Mouse (Mus musculus) mouse embryonic stem cell (cell line): Measurements from ENCODE around the gene Actn4.
"Not testable (repeated sequence)": the region's sequence is repeated elsewhere in the genome, so short reads cannot be mapped to it uniquely, and the experiment has no call there.

ENCODE experiments used
- in situ Hi-C, 2 experiments: fragments of 300-500 bp; cut with MboI; formaldehyde crosslinking; loops; 1 replicate in 1 of 2; 3 replicates in 1 of 2; pipeline ENCODE4 v1.14.3; 2019 to 2020; ENCODE audit warnings: low sequenced_read_pairs in 2 of 2, low pct_unique_long_range_greater_than_20kb in 1 of 2, mixed read lengths in 1 of 2; ENCODE audit not compliant: unreplicated experiment in 1 of 2

Gene Actn4

DNA sequence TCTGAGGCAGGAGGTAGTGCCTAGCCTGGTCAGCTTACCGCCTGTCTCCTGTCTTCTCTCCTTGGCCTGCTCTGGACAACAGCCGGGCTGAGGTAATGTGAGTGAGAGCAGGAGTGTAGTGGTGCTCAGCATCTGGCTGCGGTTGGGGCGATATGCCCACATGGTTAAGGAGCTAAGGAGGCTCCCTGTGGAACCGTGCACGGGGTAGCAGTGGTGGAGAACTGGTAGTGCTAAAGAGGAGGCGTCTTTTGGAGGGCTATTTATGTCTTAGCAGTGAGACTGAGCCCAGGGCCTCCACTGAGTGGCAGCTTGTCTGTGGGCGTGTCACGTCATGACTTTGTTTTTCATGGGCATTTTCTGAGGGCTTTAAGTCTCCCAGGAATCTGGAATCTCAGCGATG, 58.4 kb downstream of the Actn4 start:
- in situ Hi-C loops: no loop called here

DNA sequence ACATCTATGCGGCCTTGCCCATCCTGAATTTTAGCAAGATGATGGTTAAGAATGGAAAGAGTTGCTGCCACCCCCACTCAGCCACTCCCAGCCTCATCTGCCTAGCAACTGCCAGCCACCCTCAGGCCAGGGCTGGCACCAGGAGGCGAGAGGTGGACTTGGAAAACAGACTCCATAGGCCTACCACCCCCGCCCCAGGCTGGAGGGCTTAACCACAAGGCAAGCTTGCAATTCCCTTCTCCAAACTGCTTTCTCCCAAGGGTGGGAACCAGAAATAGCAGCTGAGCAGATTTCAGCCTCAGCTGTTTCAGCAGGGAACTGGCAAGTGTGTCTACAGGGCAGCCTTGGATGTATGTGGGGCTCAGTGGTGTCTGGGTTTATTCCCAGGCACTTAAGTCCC, 59.3 kb downstream of the Actn4 start:
- in situ Hi-C loops: no loop called here

DNA sequence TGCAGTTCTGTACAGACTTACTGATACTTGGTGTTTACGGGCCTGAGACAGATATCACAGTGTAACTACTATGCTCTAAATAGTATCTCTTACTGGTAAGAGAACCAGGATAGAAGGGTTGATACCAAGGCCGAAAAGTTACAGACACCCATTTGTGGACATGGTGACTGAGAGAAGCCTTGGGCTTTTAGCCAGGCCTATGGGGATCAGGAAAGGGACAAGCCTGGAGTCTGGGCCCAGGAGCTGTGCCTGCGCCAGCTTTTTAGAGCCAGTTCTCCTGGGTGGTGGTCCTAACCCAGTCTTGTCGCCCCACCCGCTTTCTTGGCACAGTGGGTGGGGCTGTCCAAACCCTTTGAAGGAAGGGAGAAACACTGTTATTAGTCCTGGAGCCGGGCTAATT, 60.0 kb downstream of the Actn4 start:
- in situ Hi-C loops: no loop called here

DNA sequence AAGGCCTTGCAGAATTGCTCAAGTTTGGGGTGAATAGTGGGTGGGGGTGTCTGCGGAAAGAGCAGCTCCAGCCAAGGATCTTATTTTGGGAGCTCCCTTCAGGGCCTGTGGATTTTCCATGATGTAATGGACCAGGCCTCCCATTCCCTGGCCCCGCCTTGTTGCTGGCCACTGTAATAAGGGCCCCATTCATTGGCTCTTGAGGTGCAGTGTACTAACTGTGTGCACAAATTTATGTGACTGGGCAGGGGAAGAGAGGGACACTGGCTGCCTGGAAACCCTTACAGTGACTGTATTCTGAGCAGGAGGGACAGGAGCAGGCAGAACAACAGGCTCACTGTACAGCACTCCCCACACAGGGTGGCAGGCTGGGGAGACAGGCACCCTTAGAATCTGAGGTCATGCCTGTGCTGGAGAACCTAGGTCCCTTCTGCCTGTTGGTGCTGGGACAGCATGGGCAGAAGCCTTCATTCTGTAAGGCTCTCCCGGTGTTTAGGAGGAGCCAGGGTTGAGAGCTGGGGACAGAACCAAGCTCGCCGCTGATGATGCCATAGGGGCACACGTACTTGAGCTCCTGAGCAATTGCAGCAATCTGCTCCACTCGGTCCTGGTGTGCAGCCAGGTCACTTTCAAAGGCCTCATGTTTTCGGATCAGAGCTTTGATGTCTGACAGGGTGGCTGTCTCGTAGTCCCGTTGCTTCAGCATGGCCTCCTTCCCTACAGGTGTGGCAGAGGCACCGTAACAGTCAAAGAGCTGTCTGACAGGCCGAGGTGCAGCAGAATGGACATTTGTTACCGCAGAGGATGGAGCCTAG, 60.6 kb downstream of the Actn4 start:
- in situ Hi-C loops: no loop called here

DNA sequence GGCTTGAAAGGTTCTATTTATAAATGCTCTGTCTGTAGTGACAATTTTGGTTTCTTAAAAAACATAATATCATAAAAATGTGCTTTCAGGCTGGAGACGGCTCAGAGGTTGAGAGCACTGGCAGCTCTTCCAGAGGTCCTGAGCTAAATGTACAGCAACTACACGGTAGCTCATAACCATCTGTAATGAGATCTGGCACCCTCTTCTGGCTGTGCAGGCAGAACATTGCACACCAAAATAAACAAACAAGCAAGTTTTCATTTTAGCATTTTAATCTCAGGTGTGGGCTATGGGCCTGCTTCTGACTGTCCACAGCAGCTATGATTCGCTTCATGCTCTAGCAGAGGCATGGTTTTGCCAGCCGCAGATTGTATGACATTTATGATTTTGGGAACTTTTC, 62.2 kb downstream of the Actn4 start:
- in situ Hi-C loops: no loop called here

DNA sequence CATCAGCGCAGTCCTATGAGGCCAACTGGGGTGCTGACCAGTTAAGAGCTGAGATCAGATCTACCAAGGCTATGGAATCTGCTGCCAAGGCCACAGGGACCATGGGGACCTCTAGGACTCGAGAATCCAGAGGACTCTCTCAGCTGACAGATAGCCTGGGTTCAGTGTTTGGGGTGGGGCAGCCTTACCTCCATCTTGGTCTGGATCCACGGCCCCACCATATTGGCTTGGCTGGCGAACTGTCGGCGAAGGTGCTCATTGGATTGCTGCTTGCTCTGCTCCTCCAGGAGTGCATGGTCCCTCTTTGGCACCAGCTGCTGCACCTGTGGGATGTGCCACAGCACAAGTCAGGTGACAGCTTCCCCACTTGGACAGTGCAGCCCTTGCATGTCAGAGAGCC, 64.5 kb downstream of the Actn4 start:
- in situ Hi-C loops: no loop called here

DNA sequence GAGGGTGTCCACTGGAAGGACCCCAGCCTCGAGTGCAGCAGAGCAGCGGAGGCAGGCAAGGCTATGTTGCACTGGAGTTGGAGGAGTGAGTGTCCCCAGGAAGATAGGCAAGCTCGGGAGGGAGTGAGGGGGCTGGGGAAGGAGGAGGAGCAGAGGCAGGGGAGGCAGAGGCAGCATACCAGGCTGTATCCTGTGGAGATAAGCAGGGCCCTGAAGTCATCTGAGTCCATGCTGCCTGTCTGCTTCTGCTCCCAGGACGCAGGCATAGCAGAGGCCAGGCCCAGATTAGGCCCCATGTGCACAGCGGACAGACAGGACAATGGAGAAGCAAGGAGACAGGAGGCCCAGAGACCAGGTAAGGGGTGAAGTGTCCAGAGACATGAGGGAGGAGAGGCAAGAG, 67.2 kb downstream of the Actn4 start:
- in situ Hi-C loops: no loop called here

DNA sequence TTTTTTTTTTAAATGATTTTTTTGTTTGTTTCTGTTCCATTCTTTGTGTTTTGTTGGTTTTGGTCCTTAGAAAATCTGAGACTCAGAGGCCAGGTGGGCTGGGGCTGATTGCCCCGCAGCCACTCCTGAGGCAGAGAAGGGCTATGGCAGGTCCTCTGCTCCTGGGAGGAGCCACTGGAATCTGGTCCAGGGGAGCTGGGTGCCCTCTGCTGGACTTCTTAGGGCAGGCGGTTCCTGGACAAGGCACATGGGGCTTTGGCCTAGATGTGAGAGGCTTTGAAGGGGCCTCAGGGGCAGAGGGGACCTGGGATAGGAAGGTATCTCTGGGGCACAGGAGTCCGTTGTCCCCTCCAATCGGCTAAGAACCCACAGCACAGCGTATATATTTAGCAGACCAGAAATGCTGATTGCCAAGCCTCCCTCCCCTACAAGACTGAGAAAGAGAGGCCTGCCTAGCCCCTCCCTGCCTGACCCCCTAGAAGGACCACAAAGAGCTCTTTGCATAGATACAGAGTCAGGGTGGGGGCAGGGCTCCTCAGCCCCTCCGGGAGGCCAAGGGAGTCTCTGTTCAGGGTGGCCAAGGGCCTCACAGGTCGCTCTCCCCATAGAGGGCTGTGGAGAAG, 68.4 kb downstream of the Actn4 start:
- in situ Hi-C loops: no loop called here

DNA sequence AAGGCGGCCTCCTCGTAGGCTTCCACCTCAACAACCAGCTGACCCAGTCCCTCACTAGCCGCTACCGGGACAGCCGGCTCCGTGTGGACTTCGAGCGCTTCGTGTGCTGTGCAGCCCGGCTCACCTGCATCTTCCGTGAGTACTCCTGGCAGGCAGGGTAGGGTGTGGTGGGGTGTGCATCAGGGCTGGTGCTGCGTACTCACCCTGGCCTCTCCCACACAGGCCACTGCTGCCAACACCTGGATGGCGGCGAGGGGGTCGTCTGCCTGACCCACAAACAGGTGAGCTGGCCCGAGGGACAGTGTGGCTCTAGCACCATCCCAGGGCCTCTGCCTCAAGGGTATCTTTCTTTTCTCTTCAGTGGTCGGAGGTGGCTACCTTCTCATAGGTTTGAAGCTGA, 69.5 kb downstream of the Actn4 start:
- in situ Hi-C loops: no loop called here

DNA sequence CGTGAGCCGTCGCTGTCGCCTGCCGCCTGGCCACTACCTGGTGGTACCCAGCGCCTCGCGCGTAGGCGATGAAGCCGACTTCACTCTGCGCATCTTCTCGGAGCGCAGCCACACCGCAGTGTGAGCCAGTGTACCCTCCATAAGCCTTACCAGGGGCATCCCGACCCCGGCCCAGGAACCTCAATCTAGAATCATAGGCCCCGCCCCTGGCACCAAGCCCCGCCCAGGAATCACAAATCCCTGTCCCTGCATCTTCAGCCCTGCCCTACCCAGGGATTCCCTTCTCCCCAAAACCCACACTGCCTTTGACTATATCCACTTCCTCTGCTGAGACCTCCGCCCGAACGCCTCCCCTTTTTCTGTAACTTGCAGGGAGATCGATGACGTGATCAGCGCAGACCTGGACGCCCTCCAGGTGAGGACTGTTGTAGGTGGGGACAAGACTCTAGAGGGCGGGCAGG, 73.4 kb downstream of the Actn4 start:
- in situ Hi-C loops: no loop called here

DNA sequence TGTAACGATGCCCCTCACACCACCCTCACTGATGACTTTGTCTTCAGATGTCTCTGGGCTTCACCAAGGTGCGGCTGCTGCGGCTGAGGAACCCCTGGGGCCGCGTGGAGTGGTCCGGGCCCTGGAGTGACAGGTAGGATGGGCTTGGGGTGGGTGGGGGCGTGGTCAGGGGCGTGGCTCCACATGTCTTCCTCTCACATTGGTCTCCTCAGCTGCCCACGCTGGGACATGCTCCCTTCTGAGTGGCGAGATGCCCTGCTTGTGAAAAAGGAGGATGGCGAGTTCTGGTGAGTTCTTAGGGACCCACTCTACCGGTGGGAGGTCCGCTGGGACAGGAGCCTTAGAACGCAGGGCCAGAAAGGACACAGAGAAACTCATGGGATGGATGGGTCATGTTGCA, 75.7 kb downstream of the Actn4 start:
- in situ Hi-C loops: no loop called here

DNA sequence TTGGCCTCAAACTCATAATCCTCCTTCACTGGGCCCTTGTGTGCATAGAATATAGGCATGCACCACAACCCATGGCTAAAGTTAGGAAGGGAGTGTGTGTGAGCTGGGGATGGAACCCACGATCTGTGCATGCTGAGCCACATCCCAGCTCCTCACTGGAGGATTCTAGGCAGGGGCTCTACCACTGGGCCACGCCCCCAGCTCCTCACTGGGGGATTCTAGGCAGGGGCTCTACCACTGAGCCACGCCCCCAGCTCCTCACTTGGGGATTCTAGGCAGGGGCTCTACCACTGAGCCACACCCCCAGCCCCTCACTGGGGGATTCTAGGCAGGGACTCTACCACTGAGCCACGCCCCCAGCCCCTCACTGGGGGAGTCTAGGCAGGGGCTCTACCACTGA, 78.4 kb downstream of the Actn4 start:
- in situ Hi-C loops: not testable (repeated sequence)

DNA sequence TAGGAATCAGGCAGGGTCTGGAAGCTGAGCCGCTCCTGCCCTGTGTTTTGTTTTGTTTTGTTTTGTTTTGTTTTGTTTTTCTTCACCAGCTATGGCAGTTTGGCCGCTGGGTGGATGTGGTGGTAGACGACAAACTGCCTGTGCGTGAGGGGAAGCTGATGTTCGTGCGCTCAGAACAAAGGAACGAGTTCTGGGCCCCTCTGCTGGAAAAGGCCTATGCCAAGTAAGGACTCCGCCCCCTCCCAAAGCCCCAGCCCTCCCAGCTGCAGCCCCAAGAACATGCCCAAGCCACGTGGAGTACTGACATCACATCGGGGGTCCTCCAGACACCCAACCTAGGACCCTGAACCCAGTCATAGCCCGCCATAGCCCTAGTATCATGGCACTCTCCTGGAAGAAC, 79.1 kb downstream of the Actn4 start:
- in situ Hi-C loops: no loop called here

DNA sequence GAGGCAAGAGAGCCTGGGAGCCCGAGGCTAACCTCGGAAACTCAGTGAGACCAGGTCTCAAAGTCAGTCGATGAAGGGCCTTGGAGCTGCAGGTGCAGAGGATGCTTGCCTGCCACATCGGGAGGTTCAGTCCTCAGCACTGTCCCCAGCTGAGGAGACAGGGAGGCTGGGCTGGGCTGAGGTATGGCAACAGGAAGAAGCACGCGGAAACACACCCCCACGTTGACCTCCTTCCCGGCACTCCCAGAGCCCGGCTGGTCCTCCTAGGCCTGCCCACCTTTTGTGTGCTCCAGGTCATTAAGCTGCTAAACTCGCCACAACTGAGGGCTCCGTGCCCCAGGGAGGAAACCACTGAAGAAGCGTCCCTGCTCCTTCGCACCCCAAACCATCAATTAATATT, 80.9 kb downstream of the Actn4 start, which contains the start of gene Capn12:
Gene Capn12, plus strand, starts transcription at position 224 of the 400 bp plus-strand sequence.
- in situ Hi-C loops: no loop called here

DNA sequence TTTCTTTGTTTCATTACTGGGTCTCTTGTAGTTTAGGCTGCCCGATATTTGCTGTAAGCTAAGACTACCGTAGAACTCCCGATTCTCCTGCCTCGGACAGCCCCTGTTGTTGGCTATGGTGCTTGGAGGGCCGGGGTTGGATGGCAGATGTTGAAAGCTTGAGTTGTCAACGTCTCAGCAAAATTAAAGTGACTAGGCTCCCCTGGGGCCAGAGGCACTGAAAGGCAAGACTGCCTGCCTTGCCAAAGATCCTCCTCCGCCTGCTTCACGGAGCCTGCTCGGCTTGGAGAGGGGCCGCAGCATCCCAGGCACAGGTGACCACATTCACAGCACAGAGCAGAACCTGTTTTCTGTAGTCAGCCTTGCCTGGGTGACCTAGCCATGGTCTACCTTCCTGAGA, 81.6 kb downstream of the Actn4 start:
- in situ Hi-C loops: no loop called here

DNA sequence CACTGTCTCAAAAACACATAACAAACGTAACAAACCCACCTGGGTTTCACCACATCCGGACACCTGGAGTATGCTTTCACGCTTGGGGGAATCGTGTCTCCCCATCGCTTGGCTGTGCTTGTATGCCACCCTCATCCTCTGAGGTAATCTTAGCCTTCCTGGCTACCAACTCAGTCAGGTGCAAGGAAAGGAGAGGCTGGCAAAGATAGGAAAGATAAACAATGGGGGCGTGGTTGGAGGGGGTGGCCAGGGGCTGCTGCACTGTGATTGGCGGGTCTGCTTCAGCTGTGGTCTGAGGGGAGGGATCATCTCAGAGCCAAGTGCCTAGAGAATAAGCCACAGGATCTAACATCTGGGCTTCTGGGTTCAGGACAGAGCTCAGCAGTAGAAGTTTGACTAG, 82.5 kb downstream of the Actn4 start:
- in situ Hi-C loops: no loop called here

DNA sequence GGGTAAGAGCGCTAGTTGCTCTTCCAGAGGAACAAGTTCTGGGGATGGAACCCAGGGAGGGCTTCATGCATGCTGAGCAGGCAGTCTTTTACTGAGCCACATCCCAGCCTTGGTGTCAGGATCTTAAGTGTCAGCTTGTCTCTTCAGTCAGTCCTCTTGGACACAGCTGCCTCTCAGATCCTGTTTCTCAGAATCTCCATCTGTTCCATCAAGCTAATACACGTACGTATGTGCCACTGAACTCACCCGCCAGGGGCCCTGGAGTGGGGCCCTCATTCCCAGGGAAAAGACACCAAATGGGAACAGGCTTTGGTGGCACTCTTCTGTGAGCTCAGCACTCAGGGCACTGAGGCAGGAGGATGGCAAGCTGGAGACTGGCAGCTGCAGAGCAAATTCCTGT, 84.3 kb downstream of the Actn4 start:
- in situ Hi-C loops: no loop called here

DNA sequence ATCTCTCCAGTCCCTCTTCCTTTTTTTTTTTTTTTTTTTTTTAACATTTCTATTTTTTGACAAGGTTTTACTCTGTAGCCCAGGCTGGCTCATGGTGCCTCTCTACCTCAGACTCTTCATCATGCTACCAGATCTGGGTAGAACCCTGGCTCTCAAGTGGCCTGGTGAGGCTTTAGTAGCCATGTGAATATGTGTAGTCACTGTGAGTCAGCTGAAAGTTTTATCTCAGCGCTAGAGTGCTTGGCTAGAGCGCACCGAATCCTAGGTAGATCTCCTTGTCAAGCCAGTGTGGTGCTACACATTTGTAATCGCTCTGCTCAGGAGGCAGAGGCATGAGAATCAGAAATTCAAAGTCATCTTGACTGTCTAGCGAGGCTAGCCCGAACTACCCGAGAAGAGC, 85.0 kb downstream of the Actn4 start:
- in situ Hi-C loops: no loop called here

DNA sequence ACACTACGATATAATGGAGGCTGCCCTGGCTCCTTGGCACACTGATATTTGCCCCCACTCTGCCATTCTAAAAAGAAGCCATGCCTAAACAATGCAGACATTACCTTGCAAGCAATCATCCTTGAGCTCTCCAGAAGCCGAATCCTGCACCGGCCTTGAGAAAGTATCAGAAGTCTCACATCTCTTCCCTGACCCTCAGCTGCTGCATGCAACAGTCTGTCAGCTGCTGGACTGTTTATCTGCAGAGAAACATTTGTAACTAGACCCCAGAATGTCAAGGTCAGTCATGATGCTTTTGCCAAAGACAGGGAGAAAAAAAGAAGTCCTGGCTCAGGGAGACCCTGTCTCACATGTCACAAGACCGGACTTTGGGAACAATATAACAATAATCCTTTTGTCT, 86.0 kb downstream of the Actn4 start:
- in situ Hi-C loops: no loop called here

DNA sequence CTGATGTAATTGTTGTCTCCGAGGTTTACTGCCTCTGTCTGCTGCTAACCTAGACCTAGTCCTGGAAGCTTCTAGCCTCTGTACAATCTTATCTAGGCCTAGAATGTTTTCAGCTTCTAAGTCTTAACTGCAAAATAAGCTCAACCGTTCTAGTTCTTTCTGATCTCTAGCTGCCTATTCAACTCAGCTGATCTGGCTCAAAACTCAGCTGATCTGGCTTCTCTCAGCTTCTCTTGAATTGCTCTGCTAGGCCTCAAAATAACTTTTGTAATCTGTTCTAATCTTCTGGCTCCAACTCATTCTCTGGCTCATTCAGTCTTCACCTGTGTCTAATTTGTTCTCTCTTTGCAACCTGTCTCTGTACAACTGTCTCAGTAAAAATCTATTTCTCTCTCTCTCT, 87.6 kb downstream of the Actn4 start:
- in situ Hi-C loops: no loop called here
